Mouse (Mus musculus) layer of hippocampus, postnatal 10 days (tissue): ENCODE results near the gene Mrpl30. TPM values are rescaled to one million over a fixed set of nuclear protein-coding genes. Genes with fewer than 3 reads are reported as not detected.
A peak's percentile ranks its signal among the peaks of the same experiment; 100 is the strongest.

Experiments
- DNase-seq, 2 experiments: peaks; one replicate each; pipeline ENCODE4 v3.0.0; 2021; ENCODE audit warnings: low spot score in 2 of 2
- total RNA-seq, 2 experiments: library from RNA; stranded (reverse); gene quantifications; 2 replicates each; pipeline ENCODE4 v1.2.3; 2021

Mrpl30 gene
- total RNA-seq, 2 experiments from 2014 or later, result 142 to 164 TPM

GRCm38 (mm10) chr1:37899816-37900215 lies 9.5 kb downstream of the Mrpl30 start:
- DNase-seq, result no peak

- no peak for DNase-seq
Measured at GRCm38 (mm10) chr1:37900288-37900687, 10.0 kb downstream of the Mrpl30 start.

- peak; percentile 25 to 38 for DNase-seq
Measured at GRCm38 (mm10) chr1:37903178-37903577, 12.9 kb downstream of the Mrpl30 start.

- no peak for DNase-seq
Measured at GRCm38 (mm10) chr1:37912751-37913150, 22.5 kb downstream of the Mrpl30 start.

- DNase-seq, result no peak
Measured at GRCm38 (mm10) chr1:37916393-37916792, 26.1 kb downstream of the Mrpl30 start, which contains the start of gene Lyg2. TSS of gene Lyg2 (minus strand) at chr1:37916493.

- DNase-seq, result no peak
Measured at GRCm38 (mm10) chr1:37917666-37918065, 27.4 kb downstream of the Mrpl30 start.

GRCm38 (mm10) chr1:37918096-37918495 lies 27.8 kb downstream of the Mrpl30 start:
- DNase-seq, result no peak

GRCm38 (mm10) chr1:37922536-37922935 lies 32.3 kb downstream of the Mrpl30 start:
- DNase-seq, result peak; percentile 25 to 29

- DNase-seq, result no peak
Measured at GRCm38 (mm10) chr1:37925971-37926370, 35.7 kb downstream of the Mrpl30 start.

- peak in 1 of 2 experiments; percentile 26 for DNase-seq
Measured at GRCm38 (mm10) chr1:37931806-37932205, 41.5 kb downstream of the Mrpl30 start.

Other genes starting within 250 kb of the Mrpl30 start
- 100 to 1,000 TPM; 151 to 166 TPM for gene 2010300C02Rik, start 170.4 kb upstream of the Mrpl30 start, total RNA-seq
- gene Tsga10, start 24.0 kb upstream of the Mrpl30 start, total RNA-seq, result 10 to 100 TPM; 15.3 to 18.0 TPM
- gene Lipt1, start 18.7 kb upstream of the Mrpl30 start, total RNA-seq, result 1 to 10 TPM; 7.0 to 7.5 TPM
- 10 to 100 TPM; 11.9 to 13.7 TPM for gene Mitd1, start 66 bp upstream of the Mrpl30 start, total RNA-seq
- gene Lyg2, start 26.0 kb downstream of the Mrpl30 start, total RNA-seq, result not detected
- gene Lyg1, start 67.3 kb downstream of the Mrpl30 start, total RNA-seq, result not detected
- gene Txndc9, start 107.4 kb downstream of the Mrpl30 start, total RNA-seq, result 10 to 100 TPM; 66.7 to 68.6 TPM
- gene Eif5b, start 107.5 kb downstream of the Mrpl30 start, total RNA-seq, result 10 to 100 TPM; 35.1 to 38.8 TPM
- 10 to 100 TPM; 36.7 to 38.6 TPM for gene Rev1, start 239.3 kb downstream of the Mrpl30 start, total RNA-seq